Mouse (Mus musculus): ENCODE measurements at regions not wholly inside any gene's neighbourhood (a gene's known extent, or its start where the extent isn't known, plus 50 kb on each side); places are given as distances from the start of the nearest gene placed in this dataset.

DNA sequence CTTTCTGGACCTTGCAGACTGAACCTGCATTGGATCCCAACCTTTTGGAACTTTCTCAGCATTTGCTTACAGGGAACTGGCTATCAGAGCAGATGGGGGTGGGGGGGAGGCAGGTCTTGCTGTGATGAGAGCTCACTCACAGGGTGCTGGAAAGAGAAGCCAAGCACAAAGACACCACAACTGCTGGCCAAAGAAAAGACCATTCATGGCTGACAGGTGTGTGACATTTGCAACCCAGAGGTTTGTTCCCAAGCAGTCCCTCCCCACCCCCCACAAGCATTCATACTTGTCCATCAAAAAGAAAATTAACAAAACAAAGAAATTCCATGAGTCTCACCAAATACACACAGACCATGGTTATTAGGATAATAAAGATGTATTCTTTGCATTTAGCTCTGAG is 117.5 kb upstream of the Rreb1 start:
- TF ChIP-seq CTCF (IDR thresholded peaks at IDR 0.05; ENCODE audit: low read depth) (no peak), EP300 (IDR thresholded peaks at IDR 0.05; ENCODE audit: low read depth) (no peak)
